Mouse (Mus musculus): ENCODE results near the gene 0610010F05Rik.
A peak's percentile ranks its signal among the peaks of the same experiment; 100 is the strongest.

The 0610010F05Rik gene

DNA sequence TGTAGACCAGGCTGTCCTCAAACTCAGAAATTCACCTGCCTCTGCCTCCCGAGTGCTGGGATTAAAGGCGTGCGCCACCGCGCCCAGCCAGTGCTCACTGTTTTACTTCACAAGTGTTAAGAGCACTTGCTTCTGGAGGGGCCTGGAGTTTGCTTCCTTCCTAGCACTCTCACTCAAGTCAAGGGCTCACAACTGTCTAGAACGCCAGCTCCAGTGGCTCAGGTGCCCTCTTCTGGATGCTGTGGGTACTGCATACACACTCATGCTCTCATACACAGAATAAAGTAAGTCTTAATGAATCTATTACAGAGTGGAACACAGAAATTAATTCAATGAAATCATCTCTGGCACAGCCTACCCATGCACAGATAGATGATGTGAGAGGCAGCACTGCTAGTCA, 67.7 kb downstream of the 0610010F05Rik start:
- DNase-seq (ENCODE audit: low spot score) = peak; percentile 22

DNA sequence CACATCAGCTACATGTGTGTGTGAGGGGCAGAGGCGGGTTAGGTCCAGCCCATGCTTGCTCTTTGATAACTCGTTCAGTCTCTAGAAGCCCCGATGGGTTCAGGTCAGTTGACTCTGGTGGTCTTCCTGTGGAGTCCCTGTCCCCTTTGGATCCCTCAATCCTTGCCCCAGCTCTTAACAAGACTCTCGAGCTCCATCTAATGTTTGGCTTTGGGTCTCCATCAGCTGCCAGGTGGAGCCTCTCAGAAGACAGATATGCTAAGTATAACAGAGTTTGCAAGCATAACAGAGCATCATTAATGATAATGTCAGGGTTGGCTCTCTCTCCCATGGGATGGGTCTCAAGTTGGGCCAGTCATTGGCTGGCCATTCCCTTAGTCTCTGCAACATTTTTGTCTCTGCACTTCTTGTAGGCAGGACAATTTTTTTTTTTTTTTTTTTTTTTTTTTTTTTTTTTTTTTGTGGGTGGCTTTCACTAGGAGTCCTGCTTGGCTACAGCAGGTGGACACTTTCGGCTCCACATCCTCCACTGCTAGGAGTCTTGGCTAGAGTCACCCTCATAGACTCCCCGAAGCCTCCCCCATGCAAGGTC, 76.3 kb downstream of the 0610010F05Rik start:
- no peak for DNase-seq (ENCODE audit: low spot score)

DNA sequence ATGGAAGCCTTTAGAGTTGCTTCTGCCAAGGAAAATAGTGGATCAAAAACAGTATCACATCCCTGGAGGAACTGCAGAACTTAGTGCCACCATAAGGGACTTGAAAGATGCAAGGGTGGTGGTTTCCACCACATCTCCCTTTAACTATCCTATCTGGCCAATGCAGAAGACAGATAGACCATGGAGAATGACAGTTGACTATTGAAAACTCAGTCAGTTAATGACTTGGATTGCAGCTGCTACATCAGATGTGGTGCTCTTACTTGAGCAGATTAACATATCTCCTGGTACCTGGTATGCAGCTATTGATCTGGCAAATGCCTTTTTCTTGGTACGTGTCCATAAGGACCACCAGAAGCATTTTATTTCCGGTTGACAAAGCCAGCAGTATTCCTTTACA, 96.0 kb downstream of the 0610010F05Rik start:
- DNase-seq (ENCODE audit: low spot score) = no peak

DNA sequence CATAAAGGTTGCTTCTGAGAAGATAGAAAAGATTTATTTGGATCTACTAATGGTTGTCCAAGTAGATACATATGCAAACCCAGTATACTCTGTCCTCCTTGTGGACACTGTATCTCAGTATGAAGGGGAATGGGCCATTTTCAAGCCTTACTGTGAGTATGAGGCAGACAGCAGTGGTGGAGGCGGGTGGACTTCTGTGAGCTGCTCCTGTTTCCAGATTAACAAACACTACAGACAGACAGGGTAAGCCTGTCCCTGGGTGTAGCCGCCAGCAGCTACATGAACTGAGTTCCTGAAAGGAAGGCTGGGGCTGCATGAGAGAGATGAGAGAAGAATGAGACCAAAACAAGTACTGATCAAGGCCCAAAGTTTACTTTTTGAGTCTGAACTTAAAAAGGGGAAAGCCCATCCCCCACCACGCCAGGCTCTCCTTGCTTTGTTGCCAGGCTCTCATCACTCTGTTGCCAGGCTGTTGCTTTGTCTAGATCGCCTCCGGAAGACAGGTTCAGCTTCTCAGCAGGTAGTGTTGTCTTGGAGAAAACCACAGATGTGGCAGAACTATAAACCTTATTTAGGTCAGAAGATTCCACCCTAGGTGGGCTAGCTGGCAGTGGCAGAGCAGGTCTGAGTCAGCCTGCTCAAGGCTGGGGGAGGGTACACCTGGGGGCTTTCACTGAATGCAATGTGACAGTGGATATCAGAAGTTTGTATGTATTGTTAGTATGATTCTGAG, 112.8 kb downstream of the 0610010F05Rik start, which contains the start of gene 1700093K21Rik:
1700093K21Rik (minus strand) TSS at position 683 of the 733 bp plus-strand sequence.
- DNase-seq (ENCODE audit: low spot score) = no peak

DNA sequence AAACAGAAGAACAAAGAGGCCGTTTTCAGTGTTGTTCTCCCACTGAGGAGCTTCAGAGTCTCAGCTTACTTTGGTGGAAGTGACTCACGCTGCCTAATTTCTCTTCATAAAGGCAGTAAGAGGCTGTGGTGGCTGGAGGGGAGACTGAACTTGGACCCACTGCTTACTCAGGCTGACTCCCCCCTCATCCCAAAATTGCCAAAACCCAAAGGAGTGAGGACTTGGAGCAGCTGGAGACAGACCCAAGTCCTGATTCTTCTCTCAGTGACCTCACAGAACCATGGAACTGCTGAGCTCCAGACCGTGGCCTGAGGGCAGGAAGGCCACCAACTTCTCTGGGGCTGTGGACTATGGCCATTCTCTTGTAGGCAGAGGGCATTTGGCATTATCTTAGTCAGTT, 114.5 kb downstream of the 0610010F05Rik start:
- no peak for DNase-seq (ENCODE audit: low spot score)

DNA sequence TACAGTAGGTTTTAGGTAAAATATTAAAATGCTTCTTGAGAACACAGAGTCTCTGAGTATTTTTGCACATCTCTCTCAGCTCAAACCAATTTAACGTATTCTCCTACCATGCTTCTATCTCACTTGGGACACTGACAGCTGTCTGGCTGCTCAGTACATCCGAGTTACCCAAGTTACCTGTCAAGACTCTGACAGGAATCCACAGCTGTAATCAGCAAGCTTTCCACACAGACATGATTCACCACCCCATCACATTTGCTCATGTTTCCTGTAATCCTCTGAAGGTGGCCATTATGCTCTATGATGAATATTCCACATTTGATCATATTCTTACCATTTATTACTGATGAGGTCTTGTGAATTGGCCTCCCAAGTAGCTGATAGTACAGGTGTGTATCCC, 118.1 kb downstream of the 0610010F05Rik start:
- no peak for DNase-seq (ENCODE audit: low spot score)
